Mouse (Mus musculus): ENCODE results near the gene Agpat4.

The Agpat4 gene

DNA sequence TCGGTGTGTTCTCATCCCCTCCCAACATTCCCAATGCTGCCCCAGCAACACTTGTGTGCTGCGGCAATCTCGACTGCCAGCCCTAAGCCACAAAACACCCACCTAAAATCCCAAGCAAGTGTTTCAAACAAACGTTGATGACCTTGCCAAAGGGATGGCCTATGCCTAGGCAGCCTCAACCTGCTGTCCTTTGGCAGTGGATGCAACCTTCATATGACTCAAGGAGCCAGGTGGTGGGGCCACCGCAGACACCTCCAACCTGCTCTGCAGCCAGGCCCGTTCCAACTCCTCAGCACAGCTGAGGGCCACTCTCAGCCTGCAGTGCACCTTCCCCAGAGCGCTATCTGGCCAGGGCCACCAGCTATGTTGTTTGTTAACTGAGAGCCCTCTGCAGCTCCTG lies 110.0 kb downstream of the Agpat4 start:
- DNase-seq (ENCODE audit: inconsistent ontology term), result no peak

DNA sequence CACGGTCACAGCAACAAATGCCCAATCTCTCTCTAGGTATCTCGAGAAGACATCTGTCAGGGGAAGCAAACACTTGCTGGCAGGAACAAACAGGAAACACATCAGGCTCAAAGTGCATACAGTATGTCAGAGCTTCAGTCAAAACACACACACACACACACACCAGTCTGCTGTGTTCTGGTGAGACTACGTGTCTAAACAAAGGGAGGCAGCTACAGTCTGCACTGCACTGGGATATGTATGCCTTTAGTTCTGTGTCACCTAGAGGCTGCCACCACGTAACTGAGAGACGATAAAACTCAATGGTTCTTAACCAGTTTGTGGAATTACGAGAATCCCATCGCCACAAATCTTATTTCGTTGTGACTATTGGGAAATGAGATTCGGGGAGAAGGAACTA lies 111.3 kb downstream of the Agpat4 start:
- DNase-seq (ENCODE audit: inconsistent ontology term), result no peak

- no peak for DNase-seq (ENCODE audit: inconsistent ontology term)
Observed at GRCm38 (mm10) chr17:12230167-12230566, 111.7 kb downstream of the Agpat4 start.

DNA sequence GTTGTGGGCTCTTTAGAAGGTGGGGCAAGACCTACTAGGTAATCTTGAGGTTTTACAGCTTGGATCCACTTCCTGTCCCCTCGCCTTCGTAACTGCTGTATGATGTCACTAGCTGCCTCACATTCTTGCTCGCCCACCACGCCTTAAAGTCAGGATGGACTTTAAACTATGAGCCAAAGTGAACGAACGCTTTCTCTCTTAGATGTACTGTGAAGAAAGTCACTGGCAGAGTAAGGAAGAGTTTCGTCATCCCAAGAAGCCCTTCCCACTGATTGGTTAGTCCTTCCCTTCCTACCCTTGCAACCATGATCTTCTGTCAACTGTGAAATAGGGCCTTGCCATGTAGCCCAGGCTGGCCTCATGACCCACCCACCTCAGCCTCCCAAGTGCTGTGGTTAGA lies 112.6 kb downstream of the Agpat4 start:
- DNase-seq (ENCODE audit: inconsistent ontology term), result no peak

GRCm38 (mm10) chr17:12232724-12233123 lies 114.2 kb downstream of the Agpat4 start:
- DNase-seq (ENCODE audit: inconsistent ontology term), result no peak

- no peak for DNase-seq (ENCODE audit: inconsistent ontology term)
Observed at GRCm38 (mm10) chr17:12240701-12241100, 122.2 kb downstream of the Agpat4 start.

DNA sequence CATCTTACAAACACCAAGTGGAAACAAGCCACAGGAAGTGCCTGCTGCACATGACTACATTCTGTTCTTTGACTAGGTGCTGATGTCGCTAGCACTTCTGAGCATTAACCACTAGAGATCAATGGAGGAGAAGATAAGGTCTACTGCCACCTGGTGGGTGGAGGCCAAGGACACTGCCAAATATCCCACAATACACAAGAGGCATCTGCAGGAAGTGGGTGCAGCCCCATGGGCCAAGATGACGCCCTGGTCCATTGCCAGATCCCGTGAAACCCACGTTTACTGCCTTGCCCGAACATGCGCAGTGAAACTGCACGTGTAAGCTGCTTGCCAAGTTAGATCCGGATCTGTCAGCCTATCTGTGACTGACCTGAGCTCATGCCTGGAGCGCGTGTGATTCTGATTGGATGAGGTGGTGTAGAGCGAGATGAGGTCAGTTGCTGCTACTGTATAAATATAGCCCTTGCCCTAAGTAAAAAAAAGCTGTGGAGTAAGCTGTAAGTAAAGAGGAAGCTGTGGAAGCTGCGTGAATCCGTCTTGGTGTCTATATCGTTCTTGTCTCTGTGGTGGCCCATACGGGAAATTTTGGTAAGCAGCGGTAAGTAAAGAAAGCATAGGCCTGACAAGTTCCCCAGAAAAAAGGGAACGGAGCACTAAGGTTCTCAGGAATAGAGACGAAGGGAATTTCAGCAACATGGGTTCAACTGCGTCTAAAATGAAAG lies 131.4 kb downstream of the Agpat4 start:
- DNase-seq (ENCODE audit: inconsistent ontology term), result no peak

GRCm38 (mm10) chr17:12250581-12250980 lies 132.1 kb downstream of the Agpat4 start:
- DNase-seq (ENCODE audit: inconsistent ontology term), result no peak

- no peak for DNase-seq (ENCODE audit: inconsistent ontology term)
Observed at GRCm38 (mm10) chr17:12256142-12256541, 137.6 kb downstream of the Agpat4 start.

DNA sequence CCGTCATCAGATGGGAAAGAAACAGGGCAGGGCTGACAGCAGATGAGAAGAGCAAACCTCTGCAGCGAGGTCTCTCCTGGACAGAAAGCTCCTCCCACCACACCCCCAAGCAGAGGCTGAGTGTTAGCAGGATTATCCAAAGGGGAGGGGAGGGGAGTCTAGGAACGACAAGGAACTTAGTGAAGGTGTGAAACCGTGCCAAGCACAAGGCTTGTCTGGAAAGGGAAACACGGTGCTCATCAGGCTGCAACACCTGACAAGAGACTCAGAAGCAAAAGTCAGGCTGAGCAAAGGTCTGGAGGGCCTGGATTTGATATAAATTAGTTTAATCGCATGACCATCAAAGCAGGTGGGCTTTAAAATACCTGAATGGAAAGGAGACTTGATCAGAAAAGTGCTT lies 140.0 kb downstream of the Agpat4 start:
- no peak for DNase-seq (ENCODE audit: inconsistent ontology term)

DNA sequence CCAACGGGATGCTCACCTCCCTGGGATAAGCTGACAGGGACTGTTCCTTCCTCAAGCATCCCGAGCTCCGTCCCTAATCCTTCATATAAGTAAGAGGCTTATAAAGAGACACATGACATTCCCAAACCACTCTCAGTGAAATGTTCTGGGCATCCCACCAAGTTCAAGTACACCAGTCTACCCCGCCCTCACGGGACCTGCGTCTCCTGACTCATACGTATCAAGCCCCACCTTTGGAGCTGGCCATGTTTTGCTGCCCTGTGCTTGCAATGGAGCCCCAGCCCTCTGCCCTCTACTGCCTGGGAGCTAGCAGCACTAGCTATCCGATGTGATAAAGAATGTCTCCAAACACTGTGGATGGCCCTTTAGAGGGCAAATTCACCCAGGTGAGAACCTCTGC lies 141.5 kb downstream of the Agpat4 start:
- no peak for DNase-seq (ENCODE audit: inconsistent ontology term)

GRCm38 (mm10) chr17:12261376-12261775 lies 142.9 kb downstream of the Agpat4 start:
- DNase-seq (ENCODE audit: inconsistent ontology term), result no peak

DNA sequence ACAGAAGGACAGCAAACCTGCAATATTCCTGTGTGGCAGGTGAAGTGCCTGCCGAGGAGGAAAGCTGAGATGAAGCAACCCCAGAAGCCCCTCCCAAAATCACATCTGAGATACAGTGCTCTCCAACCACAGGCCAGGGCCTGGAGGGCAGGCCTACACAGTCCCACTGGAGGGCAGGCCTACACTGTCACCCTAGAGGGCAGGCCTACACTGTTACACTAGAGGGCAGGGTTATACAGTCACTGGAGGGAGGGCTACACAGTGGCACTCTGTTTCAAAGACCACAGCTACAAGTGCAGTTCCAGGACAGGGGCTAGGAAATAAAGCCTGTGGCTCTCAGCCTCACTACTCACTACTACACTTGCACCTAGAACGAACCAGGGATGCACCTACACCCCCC lies 143.4 kb downstream of the Agpat4 start:
- peak; percentile 40 for DNase-seq (ENCODE audit: inconsistent ontology term)

GRCm38 (mm10) chr17:12262851-12263250 lies 144.3 kb downstream of the Agpat4 start:
- no peak for DNase-seq (ENCODE audit: inconsistent ontology term)

GRCm38 (mm10) chr17:12263787-12264186 lies 145.3 kb downstream of the Agpat4 start:
- no peak for DNase-seq (ENCODE audit: inconsistent ontology term)

- DNase-seq (ENCODE audit: inconsistent ontology term), result no peak
Observed at GRCm38 (mm10) chr17:12264293-12264692, 145.8 kb downstream of the Agpat4 start.

- peak; percentile 73 for DNase-seq (ENCODE audit: inconsistent ontology term)
Observed at GRCm38 (mm10) chr17:12265969-12266925, 147.7 kb downstream of the Agpat4 start.

GRCm38 (mm10) chr17:12268091-12268490 lies 149.6 kb downstream of the Agpat4 start:
- DNase-seq (ENCODE audit: inconsistent ontology term), result no peak

DNA sequence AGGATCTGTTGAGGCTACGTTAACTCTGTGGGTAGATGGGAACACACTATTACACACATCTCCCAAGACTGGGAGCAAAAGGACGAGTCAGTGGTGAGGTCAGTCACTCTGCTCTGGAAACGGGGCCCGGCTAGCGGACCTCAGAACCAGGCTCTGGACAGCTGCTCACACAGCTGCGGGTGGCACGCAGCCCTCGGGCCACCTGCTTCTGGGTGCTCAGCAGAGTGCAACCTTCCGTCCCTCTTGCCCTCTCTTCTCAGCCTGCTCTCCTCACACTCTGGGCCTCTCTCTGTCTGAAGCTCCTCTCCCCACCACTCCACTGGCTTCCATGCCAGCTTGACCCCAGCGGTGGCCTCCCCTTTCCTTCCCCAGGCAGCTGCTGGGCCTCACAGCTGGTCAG lies 150.0 kb downstream of the Agpat4 start:
- no peak for DNase-seq (ENCODE audit: inconsistent ontology term)
